In genomic region chr4:86053487-86054237, GRCm38 (mm10) we compare ENCODE assay signal across 8 mouse cellular contexts.
DNase-seq lines count a peak whose midpoint lies in the region; ATAC-seq lines count a peak whose summit lies in the region.

No protein-coding gene starts in this region.

- peak overlapping the region; percentile 50 for H3K4me2 ChIP-seq in embryonic facial prominence, embryonic 12.5 days (replicated peaks)

- no peaks in the 10 kb centered on the region for H3K27me3 ChIP-seq in embryonic facial prominence, embryonic 12.5 days
- peaks cover 3% of the 10 kb centered on the region; the same call in 1 of the 2 replicates for H3K27me3 ChIP-seq in limb, embryonic 10.5 days (ENCODE audit: low read depth, poor library complexity, severe bottlenecking)

- peak overlapping the region; percentile 44 for H3K4me3 ChIP-seq in embryonic facial prominence, embryonic 12.5 days
- H3K4me3 ChIP-seq in limb, embryonic 10.5 days, result peak overlapping the region; percentile 56

- H3K9ac ChIP-seq in embryonic facial prominence, embryonic 12.5 days, result peak overlapping the region; percentile 2; the same call in 1 of the 2 replicates

- DNase-seq in adrenal gland, postnatal 25 days, result peak; percentile 43
- peak; percentile 16 to 22 for DNase-seq in heart, adult 9 months (ENCODE audit: low spot score in 2 of 2)
- DNase-seq in kidney, adult 8-10 months, result peak; percentile 19 to 30
- DNase-seq in limb, embryonic 10.5 days (ENCODE audit: low spot score), result peak; percentile 76
- peak; percentile 87 for DNase-seq in mesoderm, embryonic 11.5 days (ENCODE audit: low read depth, low spot score)
- peak; percentile 71 for DNase-seq in right cerebral cortex, postnatal 4 days

- H3K9me3 ChIP-seq in embryonic facial prominence, embryonic 12.5 days, result no peaks in the 10 kb centered on the region
- H3K9me3 ChIP-seq in limb, embryonic 10.5 days (replicated peaks), result no peaks in the 10 kb centered on the region

- ATAC-seq in embryonic facial prominence, embryonic 12.5 days (ENCODE audit: insufficient number of reproducible peaks, insufficient read depth, low FRiP score, low TSS enrichment), result peak; percentile 98
- ATAC-seq in activated CD4-positive, CD25-positive, alpha-beta regulatory T cell, adult 4 months, result no peak

- no peaks in the 10 kb centered on the region for H3K36me3 ChIP-seq in embryonic facial prominence, embryonic 12.5 days
- no peaks in the 10 kb centered on the region for H3K36me3 ChIP-seq in limb, embryonic 10.5 days

- peaks cover 7% of the 10 kb centered on the region for H3K4me1 ChIP-seq in embryonic facial prominence, embryonic 12.5 days
- peaks cover 27% of the 10 kb centered on the region for H3K4me1 ChIP-seq in limb, embryonic 10.5 days

- 0% methylated on average over 20 of the region's 20 CpGs for WGBS in embryonic facial prominence, embryonic 12.5 days
- 2% methylated on average over 20 of the region's 20 CpGs for WGBS in limb, embryonic 10.5 days

- peak overlapping the region; percentile 85 for H3K27ac ChIP-seq in embryonic facial prominence, embryonic 12.5 days
- peak overlapping the region; percentile 79 for H3K27ac ChIP-seq in limb, embryonic 10.5 days

Comparison
In these comparisons a context has a peak if more than half of its experiments do, and no peak if none do; other contexts are left out.
1. DNase-seq: peak in every context shown above with its lines; median percentile 87 in mesoderm, embryonic 11.5 days; 76 in limb, embryonic 10.5 days; 71 in right cerebral cortex, postnatal 4 days; 43 in adrenal gland, postnatal 25 days; 24 in kidney, adult 8-10 months; 19 in heart, adult 9 months.